Mouse (Mus musculus): ENCODE data around the gene Gm49373. TPM values are rescaled to one million over a fixed set of nuclear protein-coding genes. Genes with fewer than 3 reads are reported as not detected.

The Gm49373 gene
- total RNA-seq (2021), result under 1 TPM; 0.26 to 0.39 TPM
- long read RNA-seq, experiment 1, result 0 reads
- long read RNA-seq, experiment 2, result 0 reads

GRCm38 (mm10) chr9:21073044-21073840 is at the start of gene Gm49373, which contains the start of gene Fdx1l:
Gene Gm49373 (minus strand): TSS chr9:21073096.
Gene Fdx1l (minus strand): TSS chr9:21073614.
- peak; percentile 87 to 91 for DNase-seq
- intact Hi-C loops (cut with DNase I), result loop anchor here (2.0 kb wide), 1 partner anchor 36 kb away; no protein-coding TSS in a partner anchor

- intact Hi-C loops (cut with DNase I), result no loop called here
- DNase-seq, result no peak
Measured at GRCm38 (mm10) chr9:21121483-21121882, 48.6 kb upstream of the Gm49373 start.

- intact Hi-C loops (cut with DNase I), result no loop called here
- DNase-seq, result no peak
Measured at GRCm38 (mm10) chr9:21117073-21117472, 44.2 kb upstream of the Gm49373 start.

GRCm38 (mm10) chr9:21115105-21115504 is 42.2 kb upstream of the Gm49373 start:
- DNase-seq, result no peak
- intact Hi-C loops (cut with DNase I), result no loop called here

- DNase-seq, result no peak
- intact Hi-C loops (cut with DNase I), result no loop called here
Measured at GRCm38 (mm10) chr9:21114190-21114589, 41.3 kb upstream of the Gm49373 start.

- DNase-seq, result no peak
- intact Hi-C loops (cut with DNase I), result no loop called here
Measured at GRCm38 (mm10) chr9:21113751-21114150, 40.9 kb upstream of the Gm49373 start.

GRCm38 (mm10) chr9:21107607-21108237 is 34.8 kb upstream of the Gm49373 start:
- no peak for DNase-seq
- intact Hi-C loops (cut with DNase I), result no loop called here

- DNase-seq, result no peak
- intact Hi-C loops (cut with DNase I), result no loop called here
Measured at GRCm38 (mm10) chr9:21105760-21106564, 33.1 kb upstream of the Gm49373 start.

- no peak for DNase-seq
Measured at GRCm38 (mm10) chr9:21104814-21105213, 31.9 kb upstream of the Gm49373 start.

GRCm38 (mm10) chr9:21102076-21102475 is 29.2 kb upstream of the Gm49373 start:
- intact Hi-C loops (cut with DNase I), result no loop called here
- DNase-seq, result no peak

More at GRCm38 (mm10) chr9:21104814-21105213, 31.9 kb upstream of the Gm49373 start:
- intact Hi-C loops (cut with DNase I), result no loop called here

GRCm38 (mm10) chr9:21100447-21101161 is 27.7 kb upstream of the Gm49373 start:
- intact Hi-C loops (cut with DNase I), result no loop called here
- no peak for DNase-seq

GRCm38 (mm10) chr9:21097793-21098192 is 24.9 kb upstream of the Gm49373 start:
- intact Hi-C loops (cut with DNase I), result no loop called here
- no peak for DNase-seq

- DNase-seq, result no peak
- intact Hi-C loops (cut with DNase I), result no loop called here
Measured at GRCm38 (mm10) chr9:21095958-21096357, 23.1 kb upstream of the Gm49373 start.

GRCm38 (mm10) chr9:21093423-21093822 is 20.5 kb upstream of the Gm49373 start:
- intact Hi-C loops (cut with DNase I), result loop anchor here (5.0 kb wide), 2 partner anchors 39 to 61 kb away; partner anchors contain the start of genes Icam5 and Tyk2
- DNase-seq, result no peak

GRCm38 (mm10) chr9:21091707-21092320 is 18.9 kb upstream of the Gm49373 start, which contains the start of the genes Gm38431 and Raver1:
Gene Gm38431 (minus strand): TSS chr9:21091997.
Gene Raver1 (minus strand): TSS chr9:21092008.
- intact Hi-C loops (cut with DNase I), result loop anchor here (5.0 kb wide), 2 partner anchors 40 to 60 kb away; partner anchors contain the start of genes Icam5 and Tyk2
- peak; percentile 95 to 96 for DNase-seq

GRCm38 (mm10) chr9:21090972-21091706 is 18.2 kb upstream of the Gm49373 start:
- intact Hi-C loops (cut with DNase I), result loop anchor here (5.0 kb wide), 2 partner anchors 41 to 59 kb away; partner anchors contain the start of genes Icam5 and Tyk2
- DNase-seq, result no peak

- intact Hi-C loops (cut with DNase I), result loop anchor here (5.0 kb wide), 2 partner anchors 42 to 58 kb away; partner anchors contain the start of genes Icam5 and Tyk2
- no peak for DNase-seq
Measured at GRCm38 (mm10) chr9:21090537-21090936, 17.6 kb upstream of the Gm49373 start.

GRCm38 (mm10) chr9:21083324-21083723 is 10.4 kb upstream of the Gm49373 start:
- intact Hi-C loops (cut with DNase I), result no loop called here
- no peak for DNase-seq

All from heart, postnatal 14 days (tissue).